Mouse (Mus musculus) myocyte (in vitro differentiated cells): Measurements from ENCODE around the gene Sema4a. TPM values are rescaled to one million over a fixed set of nuclear protein-coding genes. Genes with fewer than 3 reads are reported as not detected.
A peak's percentile ranks its signal among the peaks of the same experiment; 100 is the strongest.

Source experiments
- H3K27me3 ChIP-seq: one replicate; pipeline ENCODE4 v1.6.1; 2011; ENCODE audit not compliant: control insufficient read depth, insufficient read depth, insufficient read length
- H3K36me3 ChIP-seq: one replicate; pipeline ENCODE4 v1.6.1; 2011; ENCODE audit not compliant: control insufficient read depth, insufficient read depth
- H3K4me2 ChIP-seq: one replicate; pipeline ENCODE4 v1.6.1; 2011; ENCODE audit warnings: low read depth, control low read depth
- H3K4me3 ChIP-seq: one replicate; pipeline ENCODE4 v1.5.1; 2011; ENCODE audit warnings: mild to moderate bottlenecking, control low read depth, moderate library complexity
- H3K79me2 ChIP-seq: one replicate; pipeline ENCODE4 v1.6.1; 2011; ENCODE audit not compliant: control insufficient read depth, insufficient read depth
- H3ac ChIP-seq: one replicate; pipeline ENCODE4 v1.6.1; 2011; ENCODE audit not compliant: control insufficient read depth, insufficient read length
- CEBPB ChIP-seq: IDR thresholded peaks from 2 replicates; pipeline ENCODE4 v1.6.1; 2011; ENCODE audit warnings: mild to moderate bottlenecking, moderate library complexity; ENCODE audit not compliant: poor library complexity, insufficient read depth, severe bottlenecking
- E2F4 ChIP-seq: IDR thresholded peaks from one replicate; pipeline ENCODE4 v1.6.1; 2011; ENCODE audit warnings: mild to moderate bottlenecking, control low read depth, moderate library complexity; ENCODE audit not compliant: insufficient read depth
- MAX ChIP-seq: IDR thresholded peaks from one replicate; pipeline ENCODE4 v1.6.1; 2011; ENCODE audit warnings: low read depth, mild to moderate bottlenecking, control low read depth
- MYOD1 ChIP-seq, 3 experiments: IDR thresholded peaks; one replicate each; pipeline ENCODE4 v1.6.1; 2011; ENCODE audit warnings: control low read depth in 2 of 3, low read depth in 2 of 3, mild to moderate bottlenecking in 2 of 3, moderate library complexity in 1 of 3; ENCODE audit not compliant: insufficient read length in 2 of 3, control insufficient read depth in 1 of 3
- MYOG ChIP-seq, 3 experiments: IDR thresholded peaks; one replicate each; pipeline ENCODE4 v1.6.1; 2011; ENCODE audit warnings: control low read depth in 2 of 3, low read depth in 2 of 3, mild to moderate bottlenecking in 2 of 3; ENCODE audit not compliant: insufficient read length in 2 of 3, control insufficient read depth in 1 of 3, insufficient read depth in 1 of 3
- POLR2A ChIP-seq: IDR thresholded peaks from one replicate; pipeline ENCODE4 v1.6.1; 2011; ENCODE audit warnings: low read depth, mild to moderate bottlenecking, control low read depth, moderate library complexity; ENCODE audit not compliant: insufficient read length
- POLR2AphosphoS2 ChIP-seq: IDR thresholded peaks from one replicate; pipeline ENCODE4 v1.6.1; 2011; ENCODE audit warnings: low read depth, control low read depth; ENCODE audit not compliant: insufficient read length
- REST ChIP-seq: IDR thresholded peaks from one replicate; pipeline ENCODE4 v1.6.1; 2011; ENCODE audit warnings: mild to moderate bottlenecking, control low read depth, moderate library complexity; ENCODE audit not compliant: insufficient read depth, insufficient read length
- SRF ChIP-seq: IDR thresholded peaks from one replicate; pipeline ENCODE4 v1.6.1; 2011; ENCODE audit warnings: low read depth; ENCODE audit not compliant: control insufficient read depth, insufficient read length
- TCF12 ChIP-seq: IDR thresholded peaks from one replicate; pipeline ENCODE4 v1.6.1; 2011; ENCODE audit warnings: mild to moderate bottlenecking, control low read depth; ENCODE audit not compliant: poor library complexity, insufficient read depth, severe bottlenecking
- TCF3 ChIP-seq: IDR thresholded peaks from one replicate; pipeline ENCODE4 v1.6.1; 2011; ENCODE audit warnings: low read depth, control low read depth; ENCODE audit not compliant: insufficient read length
- USF1 ChIP-seq: IDR thresholded peaks from one replicate; pipeline ENCODE4 v1.6.1; 2011; ENCODE audit warnings: low read depth, mild to moderate bottlenecking, control low read depth, moderate library complexity
- polyA plus RNA-seq: library from polyadenylated mRNA; unstranded; fragments of >200 nt; fragmentation: generic; extraction: Trizol; gene quantifications from one replicate; pipeline ENCODE4 v1.2.1, GENCODE M21; 2012; ENCODE audit warnings: missing spikeins

The Sema4a gene
- polyA plus RNA-seq, 1 experiment: 0.35 TPM

GRCm38 (mm10) chr3:88446471-88447123 is 14.4 kb downstream of the Sema4a start:
- TF ChIP-seq TCF12 (no peak), MYOG (IDR thresholded peaks at IDR 0.05; ENCODE audit: control insufficient read depth in 1 of 3, insufficient read depth in 1 of 3, insufficient read length in 2 of 3, low read depth in 2 of 3) (no peak)
- H3K36me3 ChIP-seq: no peaks in the 10 kb centered on the region

GRCm38 (mm10) chr3:88442888-88443287 is 18.1 kb downstream of the Sema4a start:
- Histone ChIP-seq H3K4me3 (no peak overlapping the region), H3K4me2 (no peak overlapping the region), H3K27me3 (no peaks in the 10 kb centered on the region), H3K79me2 (no peaks in the 10 kb centered on the region), H3ac (no peak overlapping the region), H3K36me3 (no peaks in the 10 kb centered on the region)
- no peak for TF ChIP-seq E2F4
- TF ChIP-seq CEBPB: no peak
- no peak for TF ChIP-seq MYOG (IDR thresholded peaks at IDR 0.05; ENCODE audit: control insufficient read depth in 1 of 3, insufficient read depth in 1 of 3, insufficient read length in 2 of 3, low read depth in 2 of 3)
- TF ChIP-seq POLR2A: no peak
- TF ChIP-seq REST: no peak
- TF ChIP-seq POLR2AphosphoS2: no peak
- no peak for TF ChIP-seq MAX
- TF ChIP-seq USF1: no peak
- TF ChIP-seq TCF3: no peak
- TF ChIP-seq TCF12: no peak
- TF ChIP-seq SRF: no peak
- TF ChIP-seq MYOD1 (IDR thresholded peaks at IDR 0.05; ENCODE audit: control insufficient read depth in 1 of 3, insufficient read length in 2 of 3, low read depth in 2 of 3): no peak

More at GRCm38 (mm10) chr3:88446471-88447123, 14.4 kb downstream of the Sema4a start:
- Histone ChIP-seq H3ac (no peak overlapping the region), H3K79me2 (no peaks in the 10 kb centered on the region), H3K4me2 (peak overlapping the region; percentile 56), H3K27me3 (no peaks in the 10 kb centered on the region), H3K4me3 (no peak overlapping the region)

- no peak overlapping the region for H3K4me3 ChIP-seq
- TF ChIP-seq MAX (no peak), TCF3 (no peak), TCF12 (no peak), REST (no peak), CEBPB (no peak)
- no peaks in the 10 kb centered on the region for H3K27me3 ChIP-seq
- no peaks in the 10 kb centered on the region for H3K79me2 ChIP-seq
- H3K4me2 ChIP-seq: no peak overlapping the region
- H3ac ChIP-seq: no peak overlapping the region
- no peaks in the 10 kb centered on the region for H3K36me3 ChIP-seq
Measured at GRCm38 (mm10) chr3:88442488-88442887, 18.5 kb downstream of the Sema4a start.

- Histone ChIP-seq H3K36me3 (no peaks in the 10 kb centered on the region), H3ac (no peak overlapping the region), H3K4me3 (no peak overlapping the region), H3K79me2 (no peaks in the 10 kb centered on the region), H3K4me2 (peak overlapping the region; percentile 76), H3K27me3 (no peaks in the 10 kb centered on the region)
- TF ChIP-seq CEBPB: no peak
- TF ChIP-seq USF1: peak; percentile 22
- no peak for TF ChIP-seq E2F4
- TF ChIP-seq SRF: no peak
- no peak for TF ChIP-seq MYOD1 (IDR thresholded peaks at IDR 0.05; ENCODE audit: control insufficient read depth in 1 of 3, insufficient read length in 2 of 3, low read depth in 2 of 3)
- no peak for TF ChIP-seq MYOG (IDR thresholded peaks at IDR 0.05; ENCODE audit: control insufficient read depth in 1 of 3, insufficient read depth in 1 of 3, insufficient read length in 2 of 3, low read depth in 2 of 3)
- no peak for TF ChIP-seq POLR2A
- no peak for TF ChIP-seq TCF12
Measured at GRCm38 (mm10) chr3:88440500-88441381, 20.2 kb downstream of the Sema4a start.

GRCm38 (mm10) chr3:88439582-88439981 is 21.4 kb downstream of the Sema4a start:
- no peak overlapping the region for H3ac ChIP-seq
- H3K79me2 ChIP-seq: no peaks in the 10 kb centered on the region
- TF ChIP-seq REST (no peak), MAX (no peak), CEBPB (no peak), TCF12 (no peak)
- no peak overlapping the region for H3K4me2 ChIP-seq
- no peak overlapping the region for H3K4me3 ChIP-seq
- no peaks in the 10 kb centered on the region for H3K36me3 ChIP-seq
- H3K27me3 ChIP-seq: no peaks in the 10 kb centered on the region
